Mouse (Mus musculus) layer of hippocampus, postnatal 14 days (tissue): ENCODE results near the gene Ranbp17. TPM values are rescaled to one million over a fixed set of nuclear protein-coding genes. Genes with fewer than 3 reads are reported as not detected.
A peak's percentile ranks its signal among the peaks of the same experiment; 100 is the strongest.
"Not testable (repeated sequence)": the region's sequence is repeated elsewhere in the genome, so short reads cannot be mapped to it uniquely, and the experiment has no call there.

Experiments used
- DNase-seq, 2 experiments: peaks; one replicate each; pipeline ENCODE4 v3.0.0; 2021 to 2022; ENCODE audit warnings: low spot score in 2 of 2, mixed read lengths in 1 of 2
- long read RNA-seq, 2 experiments: library from polyadenylated mRNA; stranded (forward); transcript quantifications; one replicate each; pipeline ENCODE4 v2.0.0; 2021
- total RNA-seq, 2 experiments: library from RNA; stranded (reverse); gene quantifications; 2 replicates each; pipeline ENCODE4 v1.2.3; 2021

Ranbp17 gene
- 1 to 10 TPM; 7.6 to 8.8 TPM for total RNA-seq
- long read RNA-seq, experiment 1, full-length matches to known transcripts, result 3 of 7 reads
- long read RNA-seq, experiment 1, partial matches to known transcripts, result 0 of 7 reads
- long read RNA-seq, experiment 1, other reads (novel, unspliced or antisense), result 4 of 7 reads
- long read RNA-seq, experiment 2, full-length matches to known transcripts, result 2 of 4 reads
- long read RNA-seq, experiment 2, partial matches to known transcripts, result 0 of 4 reads
- long read RNA-seq, experiment 2, other reads (novel, unspliced or antisense), result 2 of 4 reads

DNA sequence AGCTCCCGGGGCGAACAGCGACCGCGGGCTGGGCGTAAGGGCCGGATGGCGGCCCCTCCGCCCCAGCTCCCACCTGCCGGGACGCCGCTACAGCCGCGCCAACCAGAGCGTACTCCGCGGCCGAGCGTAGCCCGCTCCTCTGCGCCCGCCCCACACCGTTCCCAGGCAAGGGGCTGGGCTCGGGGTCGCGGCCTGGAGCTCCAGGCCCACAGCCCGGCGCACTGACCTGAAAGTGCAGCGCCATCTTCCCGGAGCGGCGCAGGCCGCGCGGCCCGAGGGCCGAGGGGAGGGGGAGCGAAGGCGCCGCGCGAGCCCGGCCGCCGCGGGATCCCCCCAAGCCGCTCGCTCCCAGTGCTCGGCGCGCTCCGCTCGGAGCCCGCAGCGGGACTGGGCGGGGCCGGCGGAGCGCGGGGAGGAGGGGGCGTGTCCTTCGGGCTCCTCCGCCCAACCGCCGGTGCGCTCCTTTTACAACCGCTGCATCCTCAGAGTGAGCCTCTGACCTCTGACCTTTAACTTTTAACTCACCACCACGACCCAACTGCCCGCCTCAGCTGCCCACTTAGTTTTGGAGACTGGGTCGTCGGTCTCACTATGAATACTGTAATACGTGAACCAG, at the start of gene Ranbp17:
TSS of gene Ranbp17 (minus strand) at position 371 of the 616 bp plus-strand sequence.
- DNase-seq, result peak in 1 of 2 experiments; percentile 16

DNA sequence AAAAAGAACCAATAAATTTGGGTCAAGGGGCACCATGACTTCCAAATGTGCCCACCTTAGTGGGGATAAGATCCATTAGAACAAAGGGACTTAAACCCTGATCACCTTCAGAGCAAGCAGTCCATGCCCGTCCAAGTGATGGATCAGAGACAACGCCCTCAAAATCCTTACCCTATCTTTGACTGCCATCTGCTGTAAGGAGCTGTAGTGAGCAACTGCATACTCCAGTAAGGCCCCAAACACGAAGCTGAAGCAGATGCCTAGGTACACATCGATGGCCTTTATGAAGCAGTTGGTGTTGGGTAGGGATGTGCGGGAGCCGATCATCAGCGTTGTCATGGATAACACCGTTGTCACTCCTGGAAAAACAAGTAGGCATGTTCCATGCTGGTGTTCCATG, 40.6 kb upstream of the Ranbp17 start:
- DNase-seq, result peak in 1 of 2 experiments; percentile 59

DNA sequence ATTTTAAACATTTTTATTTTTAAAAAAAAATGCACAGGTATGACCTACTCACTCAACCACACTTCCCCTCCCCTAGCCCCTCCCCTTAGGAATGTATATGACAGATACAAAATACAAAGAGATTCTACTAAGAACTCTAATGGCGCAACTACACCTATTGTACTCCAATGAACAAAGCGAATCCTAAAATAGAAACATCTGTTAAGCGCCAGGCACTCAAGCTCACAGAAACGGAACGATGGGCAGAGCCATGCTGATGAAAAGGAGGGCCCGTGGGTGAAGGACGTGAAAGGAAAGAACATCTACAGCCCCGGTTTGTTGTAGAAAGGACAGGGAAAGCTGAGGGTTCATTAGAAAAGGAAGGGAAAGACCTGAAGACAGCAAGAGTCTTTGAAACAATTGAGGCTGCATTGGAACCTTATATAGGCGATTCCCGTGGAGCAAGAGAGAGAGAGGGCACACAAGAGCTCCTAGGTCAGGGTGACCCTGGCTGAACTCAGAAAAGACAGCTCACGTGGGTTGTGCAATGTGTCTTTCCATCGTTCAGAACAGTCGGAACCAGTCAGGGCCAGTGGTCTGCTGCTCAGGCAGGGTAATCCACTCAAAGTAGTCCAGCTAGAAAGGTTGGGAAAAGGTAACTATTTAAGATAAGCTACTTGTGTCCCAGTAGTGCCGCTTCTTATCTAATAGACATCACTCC, 37.5 kb upstream of the Ranbp17 start:
- no peak for DNase-seq

DNA sequence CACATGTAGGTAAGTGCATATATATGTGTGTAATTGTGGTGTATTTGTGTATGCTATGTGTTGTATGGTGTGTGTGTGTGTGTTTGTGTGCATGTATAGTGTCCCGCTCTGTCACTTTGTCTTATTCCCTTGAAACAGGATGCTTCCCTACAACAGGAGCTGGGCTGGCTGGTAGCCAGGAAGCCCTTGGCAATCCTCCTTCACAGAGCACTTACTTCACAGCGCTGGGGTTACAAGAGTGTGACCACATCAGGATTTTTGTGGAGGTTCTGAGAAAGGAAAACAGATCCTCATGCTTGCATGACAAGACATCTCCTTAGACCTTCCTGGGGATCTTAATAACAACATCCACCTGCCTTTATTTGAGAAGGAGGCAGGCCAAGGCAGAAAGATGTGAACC, 33.8 kb upstream of the Ranbp17 start:
- DNase-seq, result no peak

DNA sequence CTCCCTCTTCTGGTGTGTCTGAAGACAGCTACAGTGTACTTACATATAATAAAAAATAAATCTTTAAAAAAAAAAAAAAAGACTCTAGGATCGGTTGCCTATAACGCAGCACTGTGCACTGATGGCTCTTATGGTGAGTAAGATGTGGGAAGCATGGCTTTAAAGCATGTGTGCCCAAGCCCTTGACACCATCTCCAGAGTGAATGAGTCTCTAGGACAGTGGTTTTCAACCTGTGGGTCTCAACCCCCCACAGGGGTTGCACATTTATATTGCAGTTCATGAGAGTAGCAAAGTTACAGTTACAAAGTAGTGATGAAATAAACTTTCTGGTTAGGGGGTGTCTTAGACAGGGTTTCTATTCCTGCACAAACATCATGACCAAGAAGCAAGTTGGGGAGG, 31.4 kb upstream of the Ranbp17 start:
- DNase-seq, result no peak

DNA sequence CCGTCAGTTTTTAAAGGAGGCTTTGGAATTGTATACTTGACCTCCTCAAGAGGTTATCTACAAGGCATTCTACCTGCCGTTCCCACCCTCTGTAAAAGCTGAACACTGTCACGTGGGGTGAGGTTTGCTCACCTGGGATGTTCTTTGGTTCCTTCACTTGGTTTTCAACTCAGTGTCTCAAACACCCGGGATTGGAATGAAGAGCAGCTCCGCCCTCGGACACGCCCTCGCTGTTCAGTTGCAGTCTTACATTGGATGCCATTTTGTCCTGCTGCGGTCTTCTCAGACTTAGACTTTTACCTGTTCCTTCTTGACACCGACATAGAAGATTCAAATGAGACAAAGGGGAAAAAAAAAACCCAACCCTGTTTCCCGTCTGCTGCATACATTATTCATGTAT, 30.6 kb upstream of the Ranbp17 start:
- no peak for DNase-seq

DNA sequence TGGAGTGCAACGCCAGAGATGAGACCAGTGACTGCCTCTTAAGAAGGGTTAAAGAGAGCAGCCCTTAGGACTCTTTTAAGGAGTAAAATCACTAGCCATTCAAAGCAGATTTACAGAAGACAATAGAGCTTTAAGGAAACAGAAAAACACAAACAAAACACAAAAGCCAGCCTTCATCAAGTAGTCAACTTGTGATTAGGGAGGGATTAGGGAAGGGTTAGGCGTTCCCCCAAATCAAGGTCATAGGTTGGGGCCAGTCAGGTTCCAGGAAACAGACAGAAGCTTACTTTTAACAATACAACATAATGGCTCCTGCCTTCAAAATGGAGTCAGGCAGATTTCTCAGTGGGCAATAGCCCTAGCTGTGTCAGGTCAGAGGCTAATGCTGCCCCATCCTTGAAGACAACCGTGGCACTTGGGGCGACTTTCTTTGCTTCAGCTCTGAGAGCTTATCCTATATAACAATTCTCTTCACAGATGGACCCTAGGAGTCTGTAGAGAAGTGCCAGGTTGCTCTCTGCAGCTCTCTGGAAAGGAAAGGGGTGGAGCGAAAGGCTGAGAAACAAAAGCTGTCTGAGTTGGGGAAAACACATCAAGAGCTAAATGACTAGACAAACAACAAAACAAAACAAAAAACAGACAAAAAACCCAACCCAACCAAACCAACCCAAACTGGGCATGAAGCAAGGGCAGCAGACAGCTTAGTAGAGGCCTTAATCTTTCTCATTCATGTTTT, 24.0 kb upstream of the Ranbp17 start:
- DNase-seq, result no peak

DNA sequence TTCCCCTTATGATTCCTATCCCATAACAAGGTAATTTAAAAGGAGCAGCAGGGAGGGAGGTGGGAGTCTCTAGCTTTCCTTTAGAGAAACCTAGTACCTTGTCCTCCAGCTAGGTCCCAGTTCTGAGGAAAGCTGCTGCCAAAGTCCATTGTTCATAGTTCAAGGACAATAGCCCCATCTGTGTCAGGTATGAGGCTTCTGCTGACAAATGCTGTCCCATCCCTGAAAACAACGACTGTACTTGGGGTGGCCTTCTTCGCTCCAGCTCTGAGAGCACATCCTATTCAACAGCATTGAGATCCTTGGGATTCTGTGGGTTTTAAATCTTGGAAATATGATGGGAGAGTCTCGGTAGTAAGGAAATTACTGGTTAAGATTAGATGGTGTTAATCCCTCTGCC, 23.1 kb upstream of the Ranbp17 start:
- no peak for DNase-seq

GRCm38 (mm10) chr11:33534541-33534940, 21.0 kb upstream of the Ranbp17 start:
- DNase-seq, result no peak

DNA sequence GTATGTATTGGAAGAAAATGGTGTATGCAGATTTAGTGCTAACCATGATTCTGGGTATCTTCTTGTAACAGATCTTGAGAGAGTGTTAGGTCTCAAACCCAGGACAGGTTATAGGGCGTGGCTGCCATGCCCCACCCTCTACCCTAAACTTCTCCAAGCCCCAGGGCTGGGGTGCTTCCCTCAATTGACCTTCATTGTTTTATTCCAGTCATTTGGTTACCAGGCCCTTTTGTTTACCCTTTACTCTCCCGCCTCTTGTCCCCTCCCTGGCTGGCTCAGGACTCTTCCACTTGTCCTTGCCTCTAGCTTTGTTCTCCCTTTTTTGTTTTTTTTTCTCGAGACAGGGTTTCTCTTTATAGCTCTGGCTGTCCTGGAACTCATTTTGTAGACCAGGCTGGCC, 20.0 kb upstream of the Ranbp17 start:
- DNase-seq, result no peak

DNA sequence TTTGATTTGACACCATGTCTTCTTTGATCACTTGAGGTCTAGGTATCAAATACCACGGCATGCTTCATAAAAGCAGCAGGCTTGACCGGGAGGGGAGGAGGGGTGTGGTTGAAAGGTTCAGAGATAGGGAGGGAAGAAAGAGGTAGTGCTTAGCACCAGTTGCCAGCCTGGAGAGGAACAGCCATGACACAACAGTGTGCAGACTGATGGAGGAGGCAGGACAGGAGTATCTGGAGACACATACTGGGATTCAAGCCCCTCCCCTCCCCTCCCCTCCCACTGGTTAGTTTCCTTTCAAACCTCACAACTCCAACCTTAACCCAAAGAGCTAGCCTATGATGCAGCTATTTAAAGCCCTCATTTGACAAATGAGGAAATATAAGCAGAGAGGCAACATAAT, 16.0 kb upstream of the Ranbp17 start:
- no peak for DNase-seq

DNA sequence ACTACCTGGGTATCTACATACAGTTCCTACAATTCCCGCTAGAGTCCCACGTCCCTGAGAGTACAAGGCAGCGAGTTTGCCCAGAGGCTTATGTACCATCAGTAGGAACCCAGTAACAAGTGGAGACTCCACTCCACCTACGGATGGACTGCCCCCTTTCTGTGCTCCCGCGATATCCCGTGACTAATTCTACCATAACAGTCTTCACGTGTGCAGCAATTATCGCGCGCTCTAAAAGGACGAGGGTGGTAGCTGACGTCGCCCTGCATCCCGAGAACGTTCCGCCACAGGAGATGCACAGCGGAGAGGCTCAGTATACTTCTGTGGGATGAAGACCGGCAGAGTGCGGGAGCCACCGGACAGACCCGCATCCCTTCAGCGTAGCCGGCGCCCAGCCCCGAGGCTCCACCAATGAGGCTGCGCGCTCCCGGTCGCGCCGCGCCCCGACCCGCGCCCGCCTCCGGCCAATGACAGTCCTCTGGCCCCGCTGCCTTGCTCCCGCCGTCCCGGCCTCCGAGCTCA, 631 bp downstream of the Ranbp17 start:
- peak; percentile 27 to 68 for DNase-seq

DNA sequence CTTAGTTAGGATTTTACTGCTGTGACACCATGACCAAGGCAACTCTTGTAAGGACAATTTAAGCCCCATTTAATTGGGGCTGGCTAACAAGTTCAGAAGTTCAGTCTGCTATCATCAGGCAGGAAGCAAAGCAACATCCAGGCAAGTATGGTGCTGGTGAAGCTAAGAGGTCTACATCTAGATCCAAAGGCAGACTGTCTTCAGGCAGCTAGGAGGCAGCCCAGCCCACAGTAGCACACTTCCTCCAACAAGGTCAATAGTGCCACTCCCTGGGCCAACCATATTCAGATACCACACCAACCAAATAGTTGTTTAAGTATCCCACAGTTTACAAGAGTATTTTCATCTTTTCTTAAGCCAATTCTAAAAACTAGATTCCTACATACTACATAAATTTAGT, 4.1 kb downstream of the Ranbp17 start:
- no peak for DNase-seq

DNA sequence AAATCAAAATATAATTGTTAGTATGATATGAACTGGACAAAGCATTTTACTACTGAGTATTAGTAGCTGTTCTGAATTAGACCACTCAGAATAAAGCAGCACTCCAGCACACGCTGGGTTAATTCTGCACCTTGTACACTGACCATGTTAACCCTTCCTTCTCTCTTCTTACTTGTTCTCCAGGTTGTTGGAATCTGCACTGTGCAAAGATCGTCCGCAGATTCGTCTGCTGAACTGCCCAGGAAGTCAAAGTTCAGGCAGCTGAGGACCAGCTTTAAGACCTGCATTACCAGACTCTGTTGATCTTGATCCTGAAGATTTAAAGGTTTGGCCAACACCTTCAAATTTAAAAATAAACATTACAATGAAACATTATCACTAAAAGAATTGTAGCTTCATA, 27.8 kb downstream of the Ranbp17 start:
- no peak for DNase-seq

DNA sequence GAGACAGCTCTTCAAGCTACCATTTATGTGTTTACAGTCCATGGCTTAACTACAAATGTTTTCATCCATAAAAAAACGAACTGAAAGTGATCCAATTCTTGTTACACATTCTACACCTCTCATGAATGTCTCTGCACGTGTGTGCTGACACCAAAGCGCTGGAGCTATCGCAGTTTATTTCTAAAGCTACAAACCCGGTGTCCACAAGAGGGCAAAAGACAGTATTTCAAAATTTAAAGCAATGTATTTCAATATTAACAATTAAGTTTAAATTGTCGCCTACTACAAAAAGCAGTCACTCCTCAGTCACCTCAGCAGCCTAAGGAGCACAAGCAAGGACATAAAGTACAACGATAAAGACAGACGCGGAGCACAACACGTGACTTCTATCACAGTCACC, 33.1 kb downstream of the Ranbp17 start:
- DNase-seq, result no peak

- peak in 1 of 2 experiments; percentile 49 for DNase-seq
Measured at GRCm38 (mm10) chr11:33479209-33479608, 34.3 kb downstream of the Ranbp17 start.

- no peak for DNase-seq
Measured at GRCm38 (mm10) chr11:33476634-33477033, 36.9 kb downstream of the Ranbp17 start.

- DNase-seq, result no peak
Measured at GRCm38 (mm10) chr11:33461172-33461571, 52.4 kb downstream of the Ranbp17 start.

DNA sequence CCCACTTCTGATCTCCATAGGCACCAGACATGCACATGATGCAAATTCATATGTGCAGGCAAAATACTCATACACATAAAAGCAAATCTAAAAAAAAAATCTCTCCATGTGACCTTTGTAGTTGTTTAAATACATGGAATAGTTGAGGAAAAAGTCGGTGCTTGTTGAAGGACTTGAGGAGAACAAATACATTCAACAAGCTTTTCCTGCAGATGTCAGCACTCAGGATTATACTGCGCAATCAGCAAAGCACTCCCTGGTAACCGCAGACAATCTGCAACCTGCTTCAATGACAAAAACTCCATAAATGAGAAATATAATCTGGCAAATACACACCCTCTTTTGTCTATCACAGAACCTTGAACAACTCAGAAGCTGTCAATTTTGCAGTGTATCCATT, 59.5 kb downstream of the Ranbp17 start:
- DNase-seq, result no peak

DNA sequence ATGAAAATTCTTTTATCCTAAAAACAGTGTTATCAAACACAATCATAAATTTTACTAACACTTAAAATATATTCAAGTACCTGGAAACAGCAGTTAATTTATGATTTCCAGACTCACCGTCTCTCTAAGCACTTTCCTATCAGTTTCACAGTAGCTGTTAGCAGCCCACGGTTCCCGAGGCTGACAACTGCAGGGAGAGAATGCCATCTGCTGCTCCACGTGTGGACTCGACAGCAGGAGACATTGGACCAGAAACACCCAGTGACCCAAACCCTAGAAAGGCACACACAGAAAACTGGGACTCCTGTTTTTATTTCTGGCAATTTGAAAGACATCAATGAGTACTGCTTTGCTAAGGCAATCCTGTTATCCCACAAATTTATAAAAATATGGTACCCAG, 79.7 kb downstream of the Ranbp17 start:
- DNase-seq, result peak in 1 of 2 experiments; percentile 22

DNA sequence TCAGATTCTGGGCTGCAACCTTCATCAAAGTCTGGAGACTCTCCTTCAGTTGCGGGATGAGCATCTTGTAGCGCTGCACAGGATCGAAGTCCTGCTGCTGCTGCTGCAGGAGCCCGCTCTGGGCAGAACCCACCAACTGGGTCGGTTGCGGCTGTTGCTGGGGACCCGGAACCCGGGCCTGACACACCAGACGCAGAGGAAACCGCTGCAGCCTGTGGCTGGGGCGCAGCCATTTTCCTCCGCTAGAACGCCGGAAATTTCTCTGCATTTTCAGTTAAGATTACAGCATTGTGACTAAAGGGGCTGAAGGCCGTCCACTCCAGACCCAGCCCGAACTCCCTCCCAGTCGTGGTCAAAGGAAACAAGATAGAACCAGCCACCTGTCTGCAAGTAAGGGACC, 85.3 kb downstream of the Ranbp17 start:
- not testable (repeated sequence) for DNase-seq
